Mouse (Mus musculus): ENCODE results near the gene Ikzf1. TPM values are rescaled to one million over a fixed set of nuclear protein-coding genes. Genes with fewer than 3 reads are reported as not detected.

The Ikzf1 gene
- total RNA-seq, 2 experiments from 2014 or later = 40.9 to 120 TPM

DNA sequence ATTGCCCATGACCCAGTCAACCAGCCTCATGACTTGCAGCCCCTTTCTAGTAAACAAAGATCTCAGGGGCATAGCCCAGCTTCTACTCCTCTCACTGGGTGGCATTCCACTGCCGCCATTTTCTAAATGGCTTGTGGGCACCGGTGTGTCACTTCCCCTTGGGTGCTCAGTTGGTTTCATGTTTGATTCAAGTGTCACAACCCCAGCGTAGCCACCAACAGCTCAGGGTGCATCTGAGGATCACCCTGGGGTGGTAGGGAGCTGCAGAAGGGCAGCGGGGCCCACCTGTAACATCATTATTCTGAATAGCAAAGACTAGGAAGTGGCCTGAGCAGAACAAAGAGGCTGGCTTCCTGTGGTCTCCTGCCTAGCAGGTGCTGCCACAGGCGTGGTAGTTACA, 66.3 kb downstream of the Ikzf1 start:
- ATAC-seq (replicated peaks; ENCODE audit: low FRiP score, poor library complexity, severe bottlenecking) = no peak

GRCm38 (mm10) chr11:11752859-11753258, 68.1 kb downstream of the Ikzf1 start:
- ATAC-seq (replicated peaks; ENCODE audit: low FRiP score, poor library complexity, severe bottlenecking) = no peak

- no peak for ATAC-seq (replicated peaks; ENCODE audit: low FRiP score, poor library complexity, severe bottlenecking)
Observed at GRCm38 (mm10) chr11:11758121-11758520, 73.3 kb downstream of the Ikzf1 start.

DNA sequence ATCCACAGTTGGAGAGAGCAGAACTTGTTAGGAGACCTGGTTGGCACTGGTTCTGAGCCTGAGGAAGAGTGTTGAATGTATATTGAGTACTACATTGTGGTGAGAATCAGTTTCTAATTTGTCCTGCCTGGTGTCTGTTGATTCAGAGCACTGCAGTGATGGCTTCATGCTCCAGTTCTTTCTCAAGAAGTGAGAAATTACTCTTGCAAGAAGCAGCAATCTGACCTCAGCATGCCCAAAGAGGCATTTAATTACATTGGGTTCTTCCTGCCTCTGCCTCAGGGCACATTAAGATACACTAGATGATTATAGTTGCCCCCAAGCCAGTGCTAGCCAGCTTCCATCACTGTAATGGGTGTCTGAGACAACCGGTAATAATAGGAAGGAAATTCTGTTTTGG, 74.1 kb downstream of the Ikzf1 start:
- ATAC-seq (replicated peaks; ENCODE audit: low FRiP score, poor library complexity, severe bottlenecking) = no peak

DNA sequence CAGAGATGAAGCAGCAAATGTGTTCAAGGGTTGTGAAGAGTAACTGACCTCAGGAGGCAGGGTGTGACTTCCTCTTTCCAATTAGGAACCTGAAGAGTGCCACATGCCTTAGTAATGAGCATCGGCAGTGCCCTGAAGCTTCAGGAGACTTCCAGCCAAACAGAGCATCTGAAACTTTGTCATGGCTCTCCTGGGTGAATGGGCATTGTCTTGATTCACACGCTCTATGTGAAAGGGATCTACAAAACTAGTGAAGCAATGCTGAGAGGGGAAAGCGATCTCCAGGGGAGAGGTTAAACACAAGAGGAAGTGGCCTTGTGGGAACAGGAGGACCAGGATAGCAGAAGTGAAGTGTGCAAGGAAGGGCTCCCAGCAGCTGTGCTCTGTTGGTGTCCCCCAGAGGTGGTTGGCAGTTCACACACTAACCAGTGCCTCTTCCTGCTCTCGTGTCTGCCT, 78.4 kb downstream of the Ikzf1 start:
- no peak for ATAC-seq (replicated peaks; ENCODE audit: low FRiP score, poor library complexity, severe bottlenecking)

DNA sequence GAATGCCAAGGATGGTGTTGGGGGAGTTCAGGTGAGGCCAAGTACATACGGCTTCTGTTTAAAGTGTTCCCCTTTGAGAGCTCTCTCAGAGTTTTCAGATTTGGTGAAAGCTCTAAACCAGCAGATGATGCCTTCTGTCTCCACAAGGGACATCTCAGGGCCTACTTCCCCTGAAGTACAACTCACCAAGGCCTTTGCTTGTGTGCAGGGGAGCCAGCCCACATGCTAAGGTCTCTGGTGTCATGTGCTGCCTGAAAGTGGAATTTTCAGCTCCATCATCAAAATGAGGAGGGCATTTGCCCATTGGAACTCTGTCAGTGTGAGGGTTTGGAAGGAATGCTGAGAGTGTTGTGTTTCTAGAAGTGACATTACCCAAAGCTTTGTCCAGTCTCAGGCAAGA, 80.6 kb downstream of the Ikzf1 start:
- ATAC-seq (replicated peaks; ENCODE audit: low FRiP score, poor library complexity, severe bottlenecking) = no peak

DNA sequence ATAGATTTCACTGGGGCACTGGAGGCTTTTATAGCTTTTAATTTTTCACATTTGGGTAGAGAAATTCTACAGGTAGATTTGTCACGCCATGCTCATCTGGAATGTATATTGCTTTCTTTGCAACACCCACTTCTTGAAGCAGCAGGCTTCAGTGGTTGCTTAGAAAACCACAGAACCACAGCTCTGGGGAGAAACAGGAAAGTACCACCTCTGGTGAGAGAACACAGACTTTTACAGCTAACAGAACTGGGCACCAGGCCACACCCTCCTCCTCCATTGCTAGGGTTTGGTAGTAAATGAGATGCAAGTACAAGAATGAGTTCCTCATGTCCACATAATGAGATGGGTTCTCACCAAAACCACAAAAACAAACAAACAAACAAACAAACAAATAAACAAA, 81.3 kb downstream of the Ikzf1 start:
- ATAC-seq (replicated peaks; ENCODE audit: low FRiP score, poor library complexity, severe bottlenecking) = no peak

- ATAC-seq (replicated peaks; ENCODE audit: low FRiP score, poor library complexity, severe bottlenecking) = no peak
Observed at GRCm38 (mm10) chr11:11766736-11767135, 81.9 kb downstream of the Ikzf1 start.

GRCm38 (mm10) chr11:11768057-11768456, 83.3 kb downstream of the Ikzf1 start:
- ATAC-seq (replicated peaks; ENCODE audit: low FRiP score, poor library complexity, severe bottlenecking) = no peak

DNA sequence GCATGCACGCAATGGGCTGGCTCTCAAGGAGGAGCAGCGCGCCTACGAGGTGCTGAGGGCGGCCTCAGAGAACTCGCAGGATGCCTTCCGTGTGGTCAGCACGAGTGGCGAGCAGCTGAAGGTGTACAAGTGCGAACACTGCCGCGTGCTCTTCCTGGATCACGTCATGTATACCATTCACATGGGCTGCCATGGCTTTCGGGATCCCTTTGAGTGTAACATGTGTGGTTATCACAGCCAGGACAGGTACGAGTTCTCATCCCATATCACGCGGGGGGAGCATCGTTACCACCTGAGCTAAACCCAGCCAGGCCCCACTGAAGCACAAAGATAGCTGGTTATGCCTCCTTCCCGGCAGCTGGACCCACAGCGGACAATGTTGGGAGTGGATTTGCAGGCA, 84.5 kb downstream of the Ikzf1 start:
- ATAC-seq (replicated peaks; ENCODE audit: low FRiP score, poor library complexity, severe bottlenecking) = no peak

DNA sequence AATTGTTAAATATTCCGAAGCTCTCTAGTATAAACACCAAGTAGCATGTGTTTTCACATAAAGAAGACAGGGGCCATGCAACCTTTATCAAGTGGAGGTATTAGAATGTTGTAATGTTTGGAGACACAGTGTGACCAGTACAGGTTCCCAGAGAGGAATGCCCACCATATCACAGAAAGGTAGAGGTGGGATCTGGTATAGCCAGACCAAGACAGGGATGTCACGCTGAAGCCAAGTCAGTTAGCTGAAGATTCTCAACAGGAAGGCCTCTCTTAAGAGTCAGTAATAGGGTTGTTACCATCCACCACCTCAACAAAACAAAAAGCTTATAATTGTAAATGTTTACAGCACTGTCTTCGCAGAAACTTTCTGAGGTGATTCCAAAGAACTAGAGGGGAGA, 85.9 kb downstream of the Ikzf1 start:
- no peak for ATAC-seq (replicated peaks; ENCODE audit: low FRiP score, poor library complexity, severe bottlenecking)

- ATAC-seq (replicated peaks; ENCODE audit: low FRiP score, poor library complexity, severe bottlenecking) = no peak
Observed at GRCm38 (mm10) chr11:11772196-11772595, 87.4 kb downstream of the Ikzf1 start.

DNA sequence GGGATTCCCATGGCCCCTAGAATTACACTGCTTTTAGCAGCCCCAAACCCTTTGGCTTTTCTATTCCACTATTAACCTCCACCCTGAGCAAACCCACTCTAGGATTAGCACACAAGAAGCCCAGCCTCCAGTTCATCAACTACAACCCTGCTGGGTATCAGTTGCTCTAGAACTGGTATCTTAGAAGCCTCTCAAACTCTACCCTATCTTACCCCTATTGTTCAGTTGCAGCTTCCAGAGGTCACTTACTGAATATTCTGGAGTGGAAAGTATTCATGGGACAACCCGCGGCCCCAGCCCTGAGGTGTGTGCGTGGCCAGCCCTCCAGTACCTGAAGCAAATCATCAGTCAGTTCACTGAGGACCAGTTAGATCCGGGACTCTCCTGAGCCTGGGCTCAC, 89.6 kb downstream of the Ikzf1 start:
- ATAC-seq (replicated peaks; ENCODE audit: low FRiP score, poor library complexity, severe bottlenecking) = no peak

DNA sequence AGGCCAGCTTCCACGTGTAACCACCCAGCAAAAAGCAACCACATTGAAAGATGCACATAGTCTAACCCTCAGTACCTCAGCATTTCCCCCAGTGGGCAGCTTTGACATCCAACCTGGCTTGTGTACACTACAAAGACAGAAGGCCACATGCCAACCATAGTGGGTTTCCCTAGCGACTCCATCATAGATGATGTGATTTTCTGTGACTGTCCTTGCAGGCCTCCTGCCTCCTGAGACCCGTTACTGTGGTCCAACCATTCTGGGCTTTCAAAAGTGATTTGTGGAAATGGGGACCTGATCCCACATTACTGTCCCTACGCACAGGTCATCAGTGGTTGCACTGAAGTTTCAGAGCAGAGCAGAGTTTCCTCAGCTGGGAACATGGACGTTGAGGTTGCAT, 90.1 kb downstream of the Ikzf1 start:
- no peak for ATAC-seq (replicated peaks; ENCODE audit: low FRiP score, poor library complexity, severe bottlenecking)

- no peak for ATAC-seq (replicated peaks; ENCODE audit: low FRiP score, poor library complexity, severe bottlenecking)
Observed at GRCm38 (mm10) chr11:11776071-11776821, 91.4 kb downstream of the Ikzf1 start.

DNA sequence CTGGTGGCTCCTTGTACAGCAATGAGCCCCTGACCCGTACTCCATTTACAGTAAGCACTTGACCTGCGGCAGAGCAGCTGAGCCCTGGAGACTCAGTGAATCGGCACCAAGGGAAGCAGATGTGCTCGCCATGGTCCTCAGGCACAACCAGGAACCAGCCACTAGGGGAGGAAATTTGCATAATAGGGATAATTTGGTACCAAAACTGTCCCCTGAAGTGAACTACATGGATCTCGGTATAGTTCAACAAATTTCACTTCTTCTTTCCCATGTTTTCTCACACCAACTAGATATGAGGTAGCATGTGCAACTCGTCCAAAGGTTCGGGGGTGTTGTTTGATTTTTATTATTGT, 92.0 kb downstream of the Ikzf1 start:
- ATAC-seq (replicated peaks; ENCODE audit: low FRiP score, poor library complexity, severe bottlenecking) = no peak

DNA sequence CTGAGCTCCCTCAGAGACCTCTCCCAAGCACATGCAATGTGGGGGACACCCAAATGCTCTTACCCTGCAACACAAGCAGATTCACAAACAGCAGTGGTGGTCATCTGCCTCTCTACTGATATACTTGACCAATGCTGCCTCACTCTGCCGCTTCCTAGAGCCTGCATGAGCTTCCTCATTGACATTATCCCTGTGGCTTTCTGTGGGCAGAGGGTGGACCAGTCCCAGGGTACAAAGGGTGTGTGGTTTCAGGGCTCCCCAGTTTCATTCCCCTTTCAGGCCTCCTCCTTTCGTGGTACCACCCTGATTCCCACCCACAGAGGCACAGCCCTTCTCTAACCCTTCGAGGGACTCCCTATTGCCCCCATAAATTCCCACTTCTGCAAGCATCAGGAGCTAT, 92.4 kb downstream of the Ikzf1 start:
- no peak for ATAC-seq (replicated peaks; ENCODE audit: low FRiP score, poor library complexity, severe bottlenecking)

DNA sequence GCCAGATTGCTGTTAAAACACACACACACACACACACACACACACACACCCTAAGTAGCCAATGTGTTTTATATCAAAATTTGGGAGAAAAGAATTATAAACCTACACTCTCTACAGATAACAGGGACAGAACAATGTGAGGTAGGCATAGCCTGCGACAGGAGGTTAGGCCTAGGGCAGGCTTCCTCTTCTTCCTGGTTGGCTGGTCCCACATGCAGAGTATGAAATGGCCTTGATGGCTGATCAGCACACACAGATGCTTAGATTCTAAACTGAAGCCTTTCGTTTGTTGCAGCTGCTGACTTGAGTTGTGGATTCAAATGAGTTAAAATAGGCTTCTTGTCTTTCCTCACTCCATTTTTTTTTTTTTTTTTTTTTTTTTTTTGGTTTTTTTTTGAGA, 93.0 kb downstream of the Ikzf1 start:
- no peak for ATAC-seq (replicated peaks; ENCODE audit: low FRiP score, poor library complexity, severe bottlenecking)

DNA sequence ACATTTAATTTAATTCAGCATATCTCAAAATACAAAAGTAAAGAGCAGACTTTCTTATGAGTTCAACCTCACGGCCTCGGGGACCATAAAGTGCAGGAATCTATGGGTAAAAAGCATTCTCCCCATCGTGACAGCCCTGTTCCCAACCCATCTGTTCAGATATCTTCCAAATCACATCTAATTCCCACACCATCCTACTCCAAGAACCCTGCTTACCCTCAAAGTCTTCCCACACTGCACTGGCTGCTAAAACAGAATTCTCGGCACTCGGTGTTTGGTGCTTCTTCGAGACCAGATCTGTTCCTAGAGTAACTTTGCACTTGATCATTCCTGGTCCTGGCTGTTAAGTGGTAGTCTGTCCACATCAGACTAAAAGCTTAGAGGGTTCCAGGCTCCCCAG, 93.5 kb downstream of the Ikzf1 start:
- no peak for ATAC-seq (replicated peaks; ENCODE audit: low FRiP score, poor library complexity, severe bottlenecking)

DNA sequence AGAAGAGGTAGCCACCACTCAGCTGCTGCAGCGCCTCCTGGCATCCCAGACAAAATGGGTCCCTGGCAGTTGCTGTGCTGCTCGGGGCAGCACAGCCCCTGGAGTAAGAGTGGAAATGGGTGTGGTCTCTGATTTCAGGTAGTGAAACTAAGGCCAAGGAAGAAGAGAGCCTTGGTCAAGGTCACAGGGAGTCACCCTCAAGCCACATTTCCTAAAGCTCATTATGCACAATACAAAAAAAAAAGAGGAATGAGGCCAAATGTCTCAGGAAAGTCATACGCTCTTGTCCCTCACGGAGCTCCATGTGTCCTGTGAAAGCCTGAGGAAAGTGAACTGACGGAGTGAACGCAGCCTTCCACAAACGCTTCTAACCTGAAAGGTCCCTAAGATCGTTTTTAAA, 96.9 kb downstream of the Ikzf1 start:
- no peak for ATAC-seq (replicated peaks; ENCODE audit: low FRiP score, poor library complexity, severe bottlenecking)

DNA sequence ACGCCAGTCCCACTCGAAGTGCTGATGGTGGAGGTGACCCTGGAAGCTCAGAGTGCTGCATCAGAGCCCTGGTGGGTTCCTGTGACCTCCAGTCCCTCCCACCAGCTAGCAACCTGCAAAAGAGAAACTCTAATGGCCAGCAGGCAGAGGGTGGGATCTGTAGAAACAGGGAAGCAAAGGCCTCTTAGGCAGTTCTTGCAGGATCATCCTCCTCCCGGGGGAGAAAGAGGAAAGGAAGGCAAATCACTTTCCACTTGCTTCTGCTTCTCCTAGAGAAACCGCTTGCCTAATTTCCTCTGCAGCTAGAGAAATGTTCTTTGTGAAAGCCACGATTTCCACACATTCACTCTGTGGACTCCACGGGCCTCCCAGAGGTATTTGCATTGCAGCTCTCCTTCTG, 100.7 kb downstream of the Ikzf1 start:
- no peak for ATAC-seq (replicated peaks; ENCODE audit: low FRiP score, poor library complexity, severe bottlenecking)

DNA sequence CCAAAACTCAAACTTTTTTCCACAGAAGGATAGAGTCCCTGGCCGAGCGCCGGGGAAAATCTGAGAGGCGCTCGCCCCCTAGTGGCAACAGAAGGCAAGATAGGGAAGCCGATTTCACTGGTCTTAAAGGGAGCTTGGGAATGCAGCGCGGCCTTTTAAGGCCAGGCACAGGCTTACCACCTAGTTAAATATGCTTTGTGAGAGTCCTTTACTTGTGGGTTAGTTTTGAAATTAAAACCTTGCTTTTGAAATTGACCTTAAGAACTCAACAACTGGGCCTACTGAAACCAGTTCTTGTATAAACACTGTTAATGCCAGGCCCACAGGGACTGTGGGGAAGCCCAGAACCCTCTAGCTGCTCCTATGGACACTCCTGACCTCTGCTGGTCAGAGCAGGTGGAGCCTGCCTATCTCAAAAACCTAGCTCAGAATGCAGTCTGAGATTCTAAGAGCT, 103.7 kb downstream of the Ikzf1 start:
- ATAC-seq (replicated peaks; ENCODE audit: low FRiP score, poor library complexity, severe bottlenecking) = peak; percentile 90
